Mouse (Mus musculus) telencephalon, adult 2 months (tissue): ENCODE data around the gene Mitf.

Source experiments
- DNase-seq: peaks from one replicate; pipeline ENCODE4 v3.0.0-alpha.2; 2011; ENCODE audit warnings: low read depth, low spot score

Mitf gene

DNA sequence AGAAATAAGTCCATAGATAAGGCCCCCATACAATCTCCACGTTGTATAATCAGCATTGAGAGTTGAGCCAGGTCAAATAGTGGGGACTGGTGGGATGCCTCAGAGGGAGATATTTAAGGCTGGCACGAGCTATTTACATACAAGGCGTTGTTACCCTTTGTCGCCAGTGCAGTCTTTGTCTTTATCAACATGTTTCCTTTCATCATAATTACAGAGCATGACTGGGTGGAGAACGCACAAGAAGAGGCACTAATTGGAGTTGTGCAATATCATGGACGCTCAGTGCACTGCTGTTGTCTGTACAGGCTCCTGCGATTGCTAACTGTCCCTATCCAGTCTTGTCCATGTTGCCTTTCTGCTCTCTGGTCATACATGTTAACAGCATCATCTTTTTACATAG lies 15.0 kb downstream of the Mitf start:
- no peak for DNase-seq

DNA sequence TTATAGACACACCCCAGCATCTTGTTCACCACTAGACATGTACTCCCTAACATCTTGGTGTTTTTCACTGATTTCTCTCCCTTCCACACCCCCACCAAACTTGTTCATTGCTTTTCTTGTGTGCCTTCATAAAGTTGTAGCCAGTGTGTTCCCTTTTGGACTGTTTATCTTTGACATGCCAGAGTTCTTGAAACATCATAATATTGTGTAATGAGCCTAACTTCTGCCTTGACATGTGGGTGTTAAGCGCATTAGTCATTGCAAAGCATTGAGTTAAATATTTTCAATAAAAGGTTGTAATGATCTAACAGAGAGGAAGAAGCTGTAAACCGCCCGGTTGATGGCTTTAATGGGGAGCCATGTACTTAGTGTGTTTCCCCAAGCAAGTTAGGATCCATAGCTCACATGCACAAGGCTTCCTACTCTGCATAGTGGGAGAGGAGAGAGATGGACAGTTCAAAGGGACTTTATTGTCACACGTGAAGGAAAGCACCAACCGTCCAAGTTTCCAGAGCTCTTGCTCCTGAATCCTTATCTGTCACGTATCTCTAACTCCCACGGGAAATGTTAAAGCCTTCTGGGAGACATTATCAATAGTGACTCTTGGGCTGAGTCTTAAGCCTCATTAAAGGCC lies 19.9 kb downstream of the Mitf start:
- DNase-seq: no peak

DNA sequence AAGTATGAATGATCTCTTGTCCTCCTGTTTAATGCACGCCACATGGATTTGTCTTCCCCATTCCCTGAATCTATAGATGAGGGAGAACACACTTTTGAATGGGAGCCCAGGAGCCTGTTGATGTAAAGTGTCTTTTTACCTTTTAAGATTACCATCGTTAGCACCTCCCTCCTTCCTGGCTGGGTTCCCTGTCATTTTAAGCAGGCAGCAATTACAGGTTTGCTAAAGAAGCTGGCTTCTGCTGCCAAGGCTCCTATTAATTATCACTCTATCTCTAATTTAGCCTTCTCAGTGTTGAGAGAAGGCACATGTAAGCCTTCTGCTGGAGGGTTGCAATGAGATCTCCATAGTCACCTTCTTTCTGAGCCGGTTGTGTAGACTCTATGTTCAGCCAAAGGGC lies 21.2 kb downstream of the Mitf start:
- no peak for DNase-seq

DNA sequence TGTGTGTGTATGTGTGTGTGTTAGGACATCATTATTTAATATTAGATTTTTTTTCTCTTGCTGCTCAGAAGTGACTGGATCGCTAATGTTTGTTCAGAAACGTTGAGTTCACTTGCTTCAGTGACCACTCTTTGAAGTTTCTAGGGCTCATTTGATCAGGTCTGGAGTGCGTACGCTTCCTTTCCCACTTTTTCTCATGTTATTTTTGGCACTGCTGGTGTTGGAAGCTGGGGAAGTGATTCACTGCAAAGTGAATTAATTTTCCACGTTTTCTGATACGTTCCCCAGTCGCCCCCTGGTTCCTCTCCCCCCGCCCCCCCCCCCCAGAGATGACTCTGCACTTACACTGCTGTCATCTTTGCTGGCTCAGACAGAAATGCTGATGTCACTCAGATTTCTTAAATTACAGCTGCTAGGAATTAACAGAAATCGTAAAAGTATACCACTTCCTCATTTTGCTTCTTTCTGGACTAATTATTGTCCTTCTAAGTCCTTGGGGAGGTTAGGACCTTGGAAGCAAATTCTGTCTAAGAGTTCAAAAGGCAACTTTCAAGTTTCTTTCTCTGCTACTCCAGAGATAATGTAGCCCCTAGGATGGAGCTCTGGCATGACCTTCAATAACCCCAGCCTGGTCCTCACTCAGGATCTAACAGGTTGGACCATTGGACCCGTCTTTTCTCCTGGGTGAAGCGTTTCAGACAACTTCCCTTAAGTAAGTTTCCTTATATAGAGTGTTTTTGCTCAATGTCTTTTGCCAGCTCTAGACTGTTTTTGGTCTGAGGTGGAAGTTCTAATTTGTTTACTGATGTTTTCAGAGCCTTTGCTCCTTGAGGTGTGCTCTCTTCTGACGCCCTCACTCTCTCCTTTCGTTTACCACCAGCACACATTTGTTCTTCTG lies 22.2 kb downstream of the Mitf start:
- no peak for DNase-seq

DNA sequence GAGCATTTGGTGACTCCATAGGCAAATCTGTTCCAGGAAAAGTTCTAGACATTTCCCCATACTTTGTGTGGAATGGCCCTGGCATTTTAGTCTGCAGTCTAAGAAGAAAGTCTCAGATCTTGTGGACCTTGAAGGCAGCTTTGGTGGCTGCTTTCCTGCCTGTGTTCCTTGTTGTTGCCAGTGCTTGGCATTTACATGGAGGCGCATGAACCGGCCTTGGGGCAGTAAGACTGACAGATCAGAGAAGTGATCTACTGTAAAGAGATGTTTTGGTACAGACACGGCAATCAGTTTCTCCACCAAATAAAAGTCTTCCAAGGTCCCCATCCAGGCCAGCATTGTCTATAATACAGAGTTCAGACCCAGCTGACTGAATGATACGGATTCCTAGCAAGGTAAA lies 25.6 kb downstream of the Mitf start:
- no peak for DNase-seq

DNA sequence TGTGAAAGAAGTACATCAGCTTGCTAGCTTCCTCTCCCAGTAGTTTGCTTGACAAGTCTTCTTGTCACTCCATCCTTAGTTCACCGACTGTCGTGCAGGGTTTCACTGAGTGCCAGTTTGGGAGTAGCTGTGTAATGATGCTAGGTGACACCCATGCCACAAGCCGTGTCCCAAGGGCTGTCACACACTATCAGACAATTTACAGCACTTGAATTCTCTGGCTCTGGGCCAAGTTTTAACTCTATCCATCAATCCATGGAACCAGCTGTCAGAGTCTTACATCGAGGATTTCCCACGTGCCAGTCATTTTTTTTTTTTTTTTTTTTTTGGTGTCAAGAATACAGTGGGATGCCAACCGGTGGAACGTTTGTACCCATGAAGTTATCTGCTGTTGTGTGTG lies 29.3 kb downstream of the Mitf start:
- no peak for DNase-seq

DNA sequence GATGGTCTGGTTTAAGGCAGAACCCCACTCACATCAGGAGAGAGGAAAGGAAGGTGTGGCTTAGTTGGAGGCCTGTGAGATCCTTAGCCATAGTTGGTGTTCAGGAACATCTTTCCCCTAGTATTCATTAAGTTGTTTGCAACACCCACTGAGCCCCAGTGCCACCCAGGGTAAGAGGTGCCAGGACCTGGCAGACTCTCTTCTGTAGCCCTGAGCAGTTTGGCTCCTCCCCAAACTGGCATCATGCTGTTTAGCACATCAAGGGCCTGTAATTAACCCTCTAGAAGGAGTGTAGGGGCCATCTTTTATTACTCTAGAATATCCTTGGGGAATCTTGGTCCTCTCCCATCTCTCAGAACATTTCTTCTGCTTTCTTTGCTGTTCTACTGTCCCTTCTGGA lies 30.9 kb downstream of the Mitf start:
- DNase-seq: no peak

DNA sequence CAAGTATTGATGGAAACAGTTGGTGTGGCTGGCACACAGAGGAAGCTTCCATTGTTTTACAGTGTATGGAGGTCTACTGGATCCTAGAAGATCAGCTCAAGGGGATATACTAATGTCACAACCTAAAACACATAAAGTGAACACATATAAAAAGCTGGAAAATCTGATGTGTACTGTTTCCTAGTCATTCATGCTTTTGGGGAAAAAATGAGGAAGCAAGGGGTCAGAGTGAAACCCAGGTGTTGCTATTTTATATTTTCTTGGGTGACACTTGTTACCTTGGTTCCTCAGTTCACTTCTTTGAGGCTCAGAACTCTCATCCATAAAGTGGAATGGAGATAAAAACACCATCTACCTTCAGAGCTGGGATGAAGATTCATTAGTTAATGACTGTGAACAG lies 32.7 kb downstream of the Mitf start:
- no peak for DNase-seq

DNA sequence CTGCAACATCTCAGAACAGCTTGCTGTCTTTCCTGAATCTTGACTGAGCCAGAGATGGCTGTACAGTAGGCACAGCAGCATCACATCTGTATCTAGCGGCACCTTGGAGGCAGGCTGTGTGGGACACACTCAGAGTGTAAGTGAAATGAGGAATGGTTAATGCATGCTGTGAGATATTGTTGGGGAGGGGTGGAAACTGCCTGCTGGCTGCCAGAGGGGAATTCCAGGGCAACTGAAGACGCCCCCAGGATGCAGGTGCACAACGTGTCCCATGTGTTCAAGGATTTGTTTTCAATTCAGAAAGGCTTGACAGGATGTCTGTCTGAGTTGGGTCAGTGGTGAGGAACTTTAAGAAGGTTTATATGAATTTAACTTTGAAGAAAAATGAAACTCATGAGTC lies 37.3 kb downstream of the Mitf start:
- DNase-seq: no peak

DNA sequence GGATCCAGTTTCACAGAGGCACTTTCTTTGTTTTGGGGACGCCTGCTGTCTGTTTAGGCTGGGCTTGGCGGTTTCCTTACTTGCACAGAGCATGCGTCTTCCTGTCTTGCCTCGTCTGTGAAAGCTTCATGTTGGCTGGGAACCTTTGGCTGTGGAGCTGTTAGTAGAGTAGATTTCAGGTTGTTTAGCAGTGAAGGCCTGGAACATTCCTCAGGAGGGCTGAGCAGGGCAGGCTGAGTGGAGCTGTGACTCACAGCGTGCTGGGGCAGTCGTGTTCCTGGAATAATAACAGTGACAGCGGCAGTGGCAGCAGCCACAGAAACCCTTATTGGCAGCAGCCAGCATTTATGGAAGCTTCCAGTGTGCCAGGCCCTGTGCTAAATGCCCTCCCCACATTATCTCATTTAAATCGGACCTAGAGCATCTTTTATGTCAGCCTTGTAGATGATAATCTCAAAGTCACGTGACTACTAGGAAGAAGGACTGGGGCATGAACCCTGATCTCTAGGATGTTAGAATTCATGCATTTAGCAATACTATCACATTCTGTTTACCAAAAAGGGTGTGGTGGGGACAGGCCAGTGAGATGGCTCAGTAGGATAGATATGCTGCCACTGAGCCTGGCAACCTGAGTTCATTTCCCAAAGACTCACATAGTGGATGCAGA lies 41.5 kb downstream of the Mitf start:
- DNase-seq: no peak

DNA sequence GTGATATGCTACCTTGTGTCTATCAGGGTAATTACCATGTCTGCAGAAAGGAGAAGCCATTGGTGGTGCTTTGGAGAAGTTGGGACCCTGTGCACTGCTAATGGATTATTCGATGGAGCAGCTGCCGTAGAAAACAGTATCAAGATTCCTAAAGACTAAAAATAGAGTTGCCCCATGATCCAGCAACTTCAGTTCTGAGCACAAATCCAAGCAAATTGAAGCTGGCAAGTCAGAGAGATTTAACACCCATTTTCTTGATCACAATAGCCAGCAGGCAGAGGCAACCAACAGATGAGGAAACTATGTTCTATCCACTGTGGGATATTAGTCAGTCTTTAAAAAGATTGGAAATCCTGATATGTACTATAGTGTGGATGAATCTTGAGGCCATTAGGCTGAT lies 47.4 kb downstream of the Mitf start:
- no peak for DNase-seq

DNA sequence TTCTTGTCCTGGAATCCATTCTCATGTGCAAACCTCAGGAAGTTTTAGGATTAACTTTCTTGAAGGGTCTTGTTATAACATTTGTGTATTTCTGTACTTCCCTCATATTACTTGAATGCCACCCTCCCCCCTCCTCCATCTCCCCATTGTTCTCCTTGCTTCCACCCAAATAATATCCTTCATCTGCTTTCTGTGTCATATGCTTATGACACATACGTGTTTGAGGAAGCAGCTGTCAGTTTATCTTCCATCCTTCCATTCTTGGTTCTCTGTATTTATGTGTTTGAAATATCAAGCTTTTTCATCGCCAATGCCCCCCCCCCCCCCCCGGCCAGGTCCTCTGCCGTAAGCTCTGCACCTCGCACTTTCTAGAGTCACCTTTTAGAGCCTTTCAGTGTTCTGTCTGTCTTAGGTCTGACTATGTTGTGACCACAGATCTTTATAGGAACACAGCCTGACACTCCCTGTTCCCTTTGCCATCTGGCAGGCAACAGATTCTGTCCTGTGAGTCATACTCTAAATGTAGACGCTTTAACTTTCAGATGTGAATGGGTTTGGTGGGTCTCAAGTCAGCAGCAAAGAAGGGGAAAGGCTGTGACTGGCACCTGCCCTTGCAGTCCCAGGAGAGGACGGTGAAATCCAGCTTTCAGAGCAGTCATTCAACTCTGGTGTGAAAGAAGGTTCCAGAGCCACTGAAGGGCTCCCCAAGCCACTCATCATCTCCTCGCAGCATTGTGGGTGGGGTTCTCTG lies 48.7 kb downstream of the Mitf start:
- DNase-seq: peak; percentile 50

DNA sequence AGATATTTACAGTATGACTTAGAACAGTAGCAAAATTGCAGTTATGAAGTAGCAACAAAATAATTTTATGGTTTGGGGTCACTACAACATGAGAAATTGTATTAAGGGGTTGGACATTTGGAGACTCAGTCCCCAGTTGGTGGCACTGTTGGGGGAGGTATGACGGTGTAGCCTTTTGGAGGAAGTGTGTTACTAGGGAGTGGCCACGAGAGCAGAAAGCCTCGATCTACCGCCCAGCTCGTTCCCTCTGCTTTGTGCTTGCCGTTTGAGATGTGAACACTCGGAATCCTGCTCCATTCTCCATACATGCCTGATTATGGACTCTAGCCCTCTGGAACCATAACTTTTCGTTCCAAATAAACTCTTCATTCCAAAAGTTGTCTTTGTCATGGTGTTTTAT lies 49.6 kb downstream of the Mitf start:
- DNase-seq: no peak

DNA sequence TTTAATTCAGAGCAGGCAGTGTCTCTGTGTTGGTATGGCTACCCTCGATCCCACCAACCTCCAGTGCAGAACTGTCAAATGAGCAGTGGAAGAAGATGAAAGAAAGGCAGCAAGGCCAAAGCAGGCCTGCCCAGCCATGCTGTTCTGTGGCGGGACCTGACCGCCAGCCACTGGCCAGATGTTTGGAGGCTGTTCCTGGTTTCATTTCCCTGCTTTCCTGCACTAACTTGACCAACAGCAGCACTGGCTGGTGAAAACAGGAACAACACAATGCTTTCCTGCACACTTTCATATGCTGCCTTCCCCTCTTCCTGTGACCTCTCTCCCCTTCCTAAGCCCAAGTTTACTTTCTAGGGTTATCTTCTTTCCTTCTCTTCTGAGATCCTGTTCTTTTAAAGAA lies 50.8 kb downstream of the Mitf start:
- no peak for DNase-seq

DNA sequence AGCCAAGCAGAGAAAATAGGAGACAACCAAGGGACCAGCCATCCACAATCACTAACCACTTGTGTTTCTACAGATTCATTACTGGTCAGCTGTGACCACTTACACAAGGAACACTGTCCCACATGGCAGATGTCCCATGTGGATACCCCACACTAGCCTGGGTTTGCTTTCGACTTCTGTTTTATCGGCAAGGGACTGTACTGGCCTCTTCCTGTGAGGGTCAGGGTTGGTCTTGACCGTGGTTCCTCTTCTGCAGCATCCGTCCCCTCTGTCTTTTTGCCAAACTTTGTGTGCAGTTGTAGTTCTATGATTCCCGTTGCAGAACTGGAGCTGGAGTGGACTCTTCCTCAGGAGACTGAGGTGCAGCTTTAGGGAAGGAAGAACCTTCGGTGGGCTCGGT lies 59.7 kb downstream of the Mitf start:
- DNase-seq: no peak

DNA sequence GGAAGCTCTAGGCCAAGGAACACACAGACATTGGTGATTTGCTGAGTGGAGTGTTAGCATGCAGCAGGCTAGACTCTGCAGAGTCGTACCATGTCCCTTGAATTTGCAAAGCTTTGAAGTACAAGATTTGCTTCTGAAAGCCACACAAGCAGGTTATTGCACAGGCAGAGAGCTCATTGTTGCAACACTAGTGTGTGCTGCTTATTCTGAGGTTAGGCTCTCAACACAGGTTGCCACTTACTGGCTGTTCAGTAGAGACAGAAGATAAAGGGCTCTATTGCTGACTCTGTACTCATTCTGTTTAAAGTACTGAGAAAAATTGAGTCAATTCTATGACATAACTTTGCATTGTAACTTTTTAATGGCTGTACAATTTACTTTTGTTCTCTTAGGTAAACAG lies 61.2 kb downstream of the Mitf start:
- no peak for DNase-seq

DNA sequence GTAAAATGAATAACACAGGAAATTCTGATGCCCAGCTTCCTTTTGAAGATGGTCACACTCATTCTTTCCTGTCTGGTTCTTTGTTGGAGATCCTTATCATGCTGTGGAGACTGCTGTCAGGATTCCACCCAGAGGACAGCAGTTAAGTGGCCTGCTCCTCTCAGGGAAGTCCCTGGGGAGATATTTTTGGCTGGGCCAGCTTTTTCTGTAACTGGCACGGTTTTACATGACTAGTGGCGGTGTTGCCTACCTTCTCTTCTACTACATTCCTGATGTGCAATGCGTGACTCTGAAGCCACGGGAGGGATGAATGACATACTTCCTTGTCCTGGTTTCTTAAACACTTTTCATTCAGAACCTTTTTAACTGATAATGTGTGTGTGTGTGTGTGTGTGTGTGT lies 63.1 kb downstream of the Mitf start:
- DNase-seq: no peak

DNA sequence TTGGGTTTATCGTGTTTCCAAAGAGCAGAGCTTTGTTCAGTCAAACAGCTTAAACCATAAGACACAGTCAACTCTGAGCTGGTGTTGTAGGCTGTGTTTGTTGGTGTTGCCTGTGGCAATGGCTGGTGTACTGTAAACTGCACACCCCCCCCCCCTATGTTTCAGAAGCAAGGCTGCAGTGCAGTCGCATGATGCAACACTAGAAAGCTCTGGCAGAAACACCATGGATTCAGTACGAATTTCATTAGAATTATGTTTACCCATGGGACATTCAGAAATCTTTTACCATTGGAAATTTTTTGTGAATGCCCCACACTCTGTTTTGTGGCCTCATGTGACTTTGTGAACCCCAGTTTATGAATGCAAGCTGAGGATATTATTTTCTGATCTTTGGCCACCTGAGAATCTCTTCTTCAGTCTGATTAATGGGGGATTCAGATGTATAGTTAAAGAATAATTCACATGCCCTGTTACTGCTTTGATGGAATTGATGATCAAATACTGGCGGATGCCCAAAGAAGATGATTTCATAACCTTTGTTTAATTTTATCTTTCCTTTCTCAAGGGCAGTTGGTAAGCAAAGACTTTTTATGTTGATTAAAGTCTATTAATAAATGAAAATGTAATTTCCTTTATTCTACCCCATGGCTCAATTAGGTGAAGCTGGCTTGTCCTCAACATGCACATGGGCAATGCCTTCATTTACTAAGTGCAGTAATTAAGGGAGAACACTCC lies 64.6 kb downstream of the Mitf start:
- no peak for DNase-seq

DNA sequence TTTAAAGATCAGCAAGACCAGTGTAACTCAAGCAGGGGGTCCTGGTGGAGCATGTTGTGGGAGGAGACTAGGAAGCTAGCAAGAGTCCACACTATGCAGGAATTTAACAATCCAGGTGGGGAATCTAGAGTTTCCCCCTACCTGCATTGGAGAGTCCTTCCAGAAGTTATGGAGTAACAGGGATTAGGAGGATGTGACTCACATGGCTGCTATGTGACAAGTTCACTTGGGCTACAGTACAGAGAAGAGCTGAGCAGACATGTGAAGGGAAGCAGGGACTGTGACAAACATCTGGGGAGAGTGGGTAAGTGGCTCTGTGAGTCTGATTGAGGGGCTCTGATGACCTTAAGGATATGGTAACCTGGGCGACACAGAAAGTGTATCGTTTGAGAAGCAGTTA lies 66.2 kb downstream of the Mitf start:
- no peak for DNase-seq

DNA sequence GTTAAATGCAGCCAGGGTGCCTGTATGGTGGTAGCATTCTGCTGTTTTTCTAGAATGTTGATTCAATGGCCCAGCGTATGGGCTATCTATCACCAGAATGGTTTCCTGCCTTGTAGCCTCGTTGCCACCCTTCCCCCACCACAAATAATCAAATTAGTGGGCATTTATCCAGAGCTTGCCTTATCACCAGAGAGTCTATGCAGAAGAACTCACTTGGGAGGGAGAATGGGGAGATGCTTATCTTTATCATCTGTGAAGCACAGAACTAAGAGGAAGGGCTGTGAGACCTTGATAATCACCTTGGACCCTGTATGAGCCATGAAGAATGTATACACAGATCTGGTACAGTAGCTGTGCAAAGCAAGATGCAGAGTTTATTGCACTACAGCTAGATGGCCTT lies 70.1 kb downstream of the Mitf start:
- DNase-seq: no peak

DNA sequence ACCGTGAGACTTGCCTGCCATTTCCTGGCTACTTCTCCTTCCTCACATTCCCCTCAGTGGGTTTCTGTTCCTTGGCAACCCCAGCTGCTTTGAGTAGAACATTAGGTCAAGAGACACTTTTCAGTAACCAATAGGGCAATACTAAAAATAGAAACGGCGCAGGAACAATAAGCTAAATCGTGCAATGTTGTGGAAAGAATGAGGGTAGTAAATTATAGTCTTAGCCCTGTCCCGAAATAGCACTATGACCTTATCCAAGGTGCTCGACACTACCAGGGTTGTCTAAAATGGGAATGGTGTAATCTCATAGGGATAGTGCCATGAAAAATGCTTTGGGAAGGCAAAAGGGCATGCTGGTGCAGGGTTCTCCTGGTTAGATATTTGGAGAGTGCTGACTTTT lies 70.6 kb downstream of the Mitf start:
- DNase-seq: no peak

DNA sequence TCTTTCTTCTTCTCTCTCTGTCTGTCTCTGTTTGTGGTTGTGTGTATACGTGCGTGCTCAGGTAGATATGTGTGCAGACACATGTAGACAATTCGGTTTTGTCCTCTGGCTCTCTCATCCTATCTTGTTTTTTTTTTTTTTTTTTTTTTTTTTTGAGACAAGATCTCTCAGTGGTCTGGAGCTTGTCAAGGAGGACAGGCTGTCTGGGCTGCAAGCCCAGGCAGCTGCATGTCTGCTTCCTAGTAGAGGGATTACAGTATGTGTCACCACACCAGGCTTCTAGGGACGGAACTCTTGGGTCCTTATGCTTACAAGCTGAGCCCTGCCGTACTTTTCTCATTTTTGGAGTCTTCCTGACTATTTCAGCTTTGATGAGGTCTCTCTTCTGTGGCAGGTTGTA lies 73.5 kb downstream of the Mitf start:
- no peak for DNase-seq
